Mouse (Mus musculus) kidney, adult 2 months (tissue): ENCODE data around the gene Ryr1.

Experiments used
- CTCF ChIP-seq: fragments of 200-500 bp; conservative IDR thresholded peaks from 2 replicates; pipeline ENCODE4 v1.5.1; 2011; ENCODE audit warnings: low read depth, mild to moderate bottlenecking, control low read depth, low read length, moderate library complexity, mixed read lengths; ENCODE audit not compliant: insufficient read depth, insufficient read length
- POLR2A ChIP-seq: fragments of 200-500 bp; IDR thresholded peaks from one replicate; pipeline ENCODE4 v1.6.1; 2011; ENCODE audit warnings: low read depth, low read length, control low read depth

DNA sequence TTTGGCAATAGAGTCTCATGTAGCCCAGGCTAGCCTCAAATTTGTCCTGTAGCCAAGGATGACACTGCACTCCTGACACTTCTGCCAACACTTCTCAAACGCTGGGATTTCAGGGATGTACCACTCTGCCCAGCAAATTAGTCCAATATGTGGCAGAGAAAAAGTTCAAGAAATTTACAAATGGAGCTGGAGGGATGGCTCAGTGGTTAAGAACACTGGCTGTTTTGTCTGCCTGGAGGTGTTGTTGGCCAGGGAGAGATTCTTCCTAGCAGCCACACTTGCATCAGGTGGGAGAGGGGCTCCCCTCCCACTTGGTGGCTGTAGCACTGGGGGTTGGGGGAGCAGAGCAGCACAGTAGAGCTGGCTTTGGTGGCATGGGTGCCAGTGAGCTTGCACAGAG is 5.5 kb downstream of the Ryr1 start:
- no peak for TF ChIP-seq CTCF
- no peak for TF ChIP-seq POLR2A
